Mouse (Mus musculus) G1E (cell line): Measurements from ENCODE around the gene Tbc1d8.

Experiments used
- CTCF ChIP-seq: IDR thresholded peaks from 2 replicates; pipeline ENCODE4 v1.5.1; 2012; ENCODE audit warnings: low read depth, low read length, inconsistent platforms, mixed read lengths
- GATA1 ChIP-seq: IDR thresholded peaks from 2 replicates; pipeline ENCODE4 v1.6.1; 2012; ENCODE audit warnings: borderline replicate concordance, low read length, inconsistent platforms, mixed read lengths
- GATA2 ChIP-seq: IDR thresholded peaks from 2 replicates; pipeline ENCODE4 v1.6.1; 2012; ENCODE audit warnings: low read depth, low read length, inconsistent platforms, borderline replicate concordance
- POLR2AphosphoS5 ChIP-seq: IDR thresholded peaks from 2 replicates; pipeline ENCODE4 v1.6.1; 2012; ENCODE audit warnings: low read depth, low read length, inconsistent platforms; ENCODE audit not compliant: insufficient replicate concordance
- TAL1 ChIP-seq: conservative IDR thresholded peaks from 2 replicates; pipeline ENCODE4 v1.6.1; 2012; ENCODE audit warnings: low read depth, low read length, inconsistent platforms, mixed read lengths

DNA sequence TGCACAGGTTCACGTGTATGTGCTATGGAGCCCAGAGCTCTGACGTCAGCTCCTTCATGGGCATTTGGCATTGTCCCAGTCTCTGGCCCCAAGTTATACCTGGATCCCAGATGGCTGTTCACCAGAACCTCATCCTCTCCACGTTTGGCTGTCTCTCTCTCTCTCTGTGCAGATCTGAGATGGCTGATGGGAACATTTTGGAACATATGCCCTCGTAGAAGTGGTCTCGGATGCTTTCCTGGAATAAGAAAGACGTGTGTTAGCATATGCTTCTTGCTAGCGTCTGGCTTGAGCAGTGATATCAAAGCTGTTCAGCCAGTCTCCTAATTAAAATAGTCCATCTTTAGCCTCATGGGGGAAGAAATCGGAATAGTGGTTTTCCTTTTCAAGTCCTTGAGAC is 141.8 kb downstream of the Tbc1d8 start:
- TF ChIP-seq CTCF (no peak), GATA2 (no peak), TAL1 (no peak), GATA1 (no peak), POLR2AphosphoS5 (no peak)
